Mouse (Mus musculus) liver, embryonic 12.5 days (tissue): Measurements from ENCODE around the gene Sorbs1. TPM values are rescaled to one million over a fixed set of nuclear protein-coding genes. Genes with fewer than 3 reads are reported as not detected.

ENCODE experiments used
- ATAC-seq: fragments of 200-750 bp; cut with Nextera tagmentation; 2 replicates; pipeline ENCODE4 v1.8.0; 2017; ENCODE audit warnings: moderate number of reproducible peaks, mild to moderate bottlenecking, moderate library complexity
- H3K27ac ChIP-seq: fragments of 300-500 bp; sonication (generic); 2 replicates; pipeline ENCODE4 v1.5.1; 2016; ENCODE audit warnings: mild to moderate bottlenecking
- H3K27me3 ChIP-seq: fragments of 300-500 bp; sonication (generic); replicated peaks from 2 replicates; pipeline ENCODE4 v1.6.1; 2016; ENCODE audit warnings: mild to moderate bottlenecking, moderate library complexity
- H3K36me3 ChIP-seq: fragments of 300-500 bp; sonication (generic); 2 replicates; pipeline ENCODE4 v1.6.1; 2016; ENCODE audit warnings: mild to moderate bottlenecking, moderate library complexity
- H3K4me1 ChIP-seq: fragments of 300-500 bp; sonication (generic); 2 replicates; pipeline ENCODE4 v1.6.1; 2016
- H3K4me2 ChIP-seq: fragments of 300-500 bp; sonication (generic); 2 replicates; pipeline ENCODE4 v1.6.1; 2016; ENCODE audit warnings: mild to moderate bottlenecking, moderate library complexity
- H3K4me3 ChIP-seq: fragments of 300-500 bp; sonication (generic); 2 replicates; pipeline ENCODE4 v1.5.1; 2016; ENCODE audit warnings: mild to moderate bottlenecking, moderate library complexity
- H3K9ac ChIP-seq: fragments of 300-500 bp; sonication (generic); 2 replicates; pipeline ENCODE4 v1.6.1; 2016; ENCODE audit warnings: mild to moderate bottlenecking, moderate library complexity
- H3K9me3 ChIP-seq: fragments of 300-500 bp; sonication (generic); replicated peaks from 2 replicates; pipeline ENCODE4 v1.6.1; 2016; ENCODE audit warnings: mild to moderate bottlenecking, moderate library complexity
- WGBS: fragments of 180-500 bp; shearing (Covaris S2); methylation state at CpG from one replicate; pipeline ENCODE4 v1.1.7; 2016; ENCODE audit not compliant: insufficient replicate concordance; 5-methylcytosine and 5-hydroxymethylcytosine counted together
- polyA plus RNA-seq: library from polyadenylated mRNA; unstranded; fragments of >200 nt; fragmentation: Nextera tagmentation; extraction: Ambion mirVana; gene quantifications from 2 replicates; pipeline ENCODE4 v1.2.1, GENCODE M21; 2016

Gene Sorbs1
- polyA plus RNA-seq, 1 experiment from 2014 or later, result 35.1 TPM

DNA sequence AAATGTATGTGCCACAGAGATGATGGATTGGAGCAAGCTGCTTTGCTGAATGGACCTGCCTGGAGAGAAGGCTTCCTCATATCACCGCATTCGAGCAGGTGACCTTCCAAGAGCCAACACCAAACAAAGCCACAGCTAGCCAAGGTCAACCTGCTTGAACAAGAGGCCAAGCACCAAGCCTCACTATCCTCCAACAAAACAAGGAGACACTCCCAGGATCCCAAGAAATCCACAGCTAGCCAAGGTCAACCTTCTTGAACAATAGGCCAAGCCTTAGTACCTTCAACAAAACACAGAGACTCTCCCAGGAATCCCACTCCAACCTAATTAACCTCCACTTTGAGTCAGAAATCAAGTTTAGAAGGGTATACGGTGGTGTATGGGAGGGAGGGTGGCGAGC is 59.5 kb downstream of the Sorbs1 start:
- ATAC-seq, result no peak
- peaks cover 25% of the 10 kb centered on the region for H3K36me3 ChIP-seq
- no peak overlapping the region for H3K27ac ChIP-seq
- H3K27me3 ChIP-seq, result no peaks in the 10 kb centered on the region
- H3K4me1 ChIP-seq, result peaks cover 7% of the 10 kb centered on the region; the same call in 1 of the 2 replicates
- H3K9ac ChIP-seq, result no peak overlapping the region
- 87% methylated on average over 4 of the region's 4 CpGs for WGBS
- peaks cover 7% of the 10 kb centered on the region; the same call in 1 of the 2 replicates for H3K9me3 ChIP-seq
- H3K4me3 ChIP-seq, result no peak overlapping the region
- no peak overlapping the region for H3K4me2 ChIP-seq

DNA sequence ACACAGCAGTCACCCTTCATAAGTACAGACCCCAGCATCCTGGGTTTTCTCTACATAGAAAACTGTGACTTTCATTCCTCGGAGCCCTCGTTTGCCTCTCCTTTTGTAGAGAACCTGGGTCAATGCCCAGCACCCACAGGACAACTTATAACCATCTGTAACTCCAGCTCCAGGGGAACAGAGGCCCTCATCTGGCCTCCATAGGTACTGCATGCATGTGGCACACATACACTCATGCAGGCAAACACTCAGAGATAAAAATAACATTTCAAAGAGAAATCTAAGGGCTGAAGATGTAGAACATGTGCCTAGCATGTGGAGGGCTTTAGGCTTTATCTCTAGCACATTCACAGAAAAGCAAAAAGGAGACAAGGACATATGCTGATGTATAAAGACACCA is 61.4 kb downstream of the Sorbs1 start:
- 70% methylated on average over 2 of the region's 2 CpGs for WGBS
- no peak for ATAC-seq
- peaks cover 7% of the 10 kb centered on the region; the same call in 1 of the 2 replicates for H3K9me3 ChIP-seq
- no peak overlapping the region for H3K27ac ChIP-seq
- H3K27me3 ChIP-seq, result no peaks in the 10 kb centered on the region
- peaks cover 28% of the 10 kb centered on the region for H3K36me3 ChIP-seq
- peaks cover 7% of the 10 kb centered on the region; the same call in 1 of the 2 replicates for H3K4me1 ChIP-seq
- H3K4me2 ChIP-seq, result no peak overlapping the region
- no peak overlapping the region for H3K9ac ChIP-seq
- H3K4me3 ChIP-seq, result no peak overlapping the region

DNA sequence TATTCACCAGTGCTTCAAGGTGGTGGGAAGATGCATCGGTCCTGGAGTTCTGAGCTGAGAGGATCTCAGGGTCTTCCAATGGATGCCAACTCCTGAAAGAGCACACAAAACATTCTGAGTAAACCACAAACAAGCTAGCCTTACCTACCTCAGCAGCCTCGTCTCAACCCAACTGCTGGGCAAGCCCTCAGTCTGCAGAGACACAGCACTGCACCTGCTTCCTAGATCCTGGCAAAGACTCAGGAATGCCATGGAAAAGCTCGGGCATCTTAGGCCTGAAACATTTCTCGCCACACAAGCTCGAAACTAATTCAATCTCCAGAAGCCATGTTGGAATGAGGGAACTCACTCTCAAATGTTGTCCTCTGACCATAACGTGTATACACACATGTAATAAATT is 62.3 kb downstream of the Sorbs1 start:
- no peaks in the 10 kb centered on the region for H3K27me3 ChIP-seq
- peaks cover 7% of the 10 kb centered on the region; the same call in 1 of the 2 replicates for H3K9me3 ChIP-seq
- no peak overlapping the region for H3K4me2 ChIP-seq
- H3K4me3 ChIP-seq, result no peak overlapping the region
- ATAC-seq, result no peak
- H3K4me1 ChIP-seq, result peaks cover 5% of the 10 kb centered on the region; the same call in 1 of the 2 replicates
- H3K9ac ChIP-seq, result no peak overlapping the region
- WGBS, result 80% methylated on average over 6 of the region's 6 CpGs
- no peak overlapping the region for H3K27ac ChIP-seq
- peaks cover 34% of the 10 kb centered on the region for H3K36me3 ChIP-seq

DNA sequence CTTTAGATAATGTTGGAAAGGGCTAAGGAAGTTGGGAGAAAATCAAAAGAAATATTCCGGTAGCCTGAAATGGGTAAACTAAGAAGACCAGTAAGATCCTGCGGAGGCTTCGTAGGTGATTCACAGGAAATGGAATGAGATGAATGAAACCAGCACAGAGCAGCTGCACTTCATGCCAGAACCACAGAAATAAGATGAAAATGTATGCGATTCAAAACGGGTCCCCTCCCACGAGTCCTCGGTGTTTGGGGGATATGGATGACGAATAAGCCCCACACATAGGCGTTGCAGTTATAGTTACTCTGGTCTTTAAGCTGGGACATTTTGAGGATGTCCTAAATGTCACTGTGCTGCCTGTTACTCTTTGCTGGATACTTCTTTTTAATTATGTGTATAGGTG is 67.1 kb downstream of the Sorbs1 start:
- Histone ChIP-seq H3K9me3 (no peaks in the 10 kb centered on the region), H3K36me3 (peaks cover 37% of the 10 kb centered on the region), H3K4me2 (no peak overlapping the region), H3K27me3 (no peaks in the 10 kb centered on the region), H3K27ac (no peak overlapping the region), H3K9ac (no peak overlapping the region), H3K4me1 (peaks cover 19% of the 10 kb centered on the region), H3K4me3 (no peak overlapping the region)
- no peak for ATAC-seq
- 92% methylated on average over 9 of the region's 9 CpGs for WGBS

DNA sequence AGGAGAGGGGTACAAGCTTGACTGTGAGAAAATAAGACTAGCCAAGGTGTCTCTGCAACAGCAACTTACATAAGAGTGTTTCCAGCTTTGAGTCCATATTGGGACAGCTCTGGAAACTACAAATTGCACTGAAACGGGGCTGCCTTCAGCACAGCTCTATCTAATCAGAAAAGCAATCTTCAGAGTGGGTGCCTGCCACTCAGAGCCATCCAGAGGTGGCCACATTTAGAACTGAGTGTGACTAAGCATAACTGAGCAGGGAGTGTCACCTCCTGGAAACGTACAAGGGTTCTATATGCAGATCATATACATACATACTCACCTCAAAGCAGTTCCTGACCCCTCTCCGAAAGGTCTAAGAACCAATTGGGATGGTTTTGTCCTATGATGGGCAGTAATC is 71.2 kb downstream of the Sorbs1 start:
- Histone ChIP-seq H3K36me3 (peaks cover 14% of the 10 kb centered on the region), H3K4me1 (peaks cover 35% of the 10 kb centered on the region), H3K27me3 (no peaks in the 10 kb centered on the region), H3K4me2 (peak overlapping the region; percentile 39), H3K27ac (no peak overlapping the region; the same call in 1 of the 2 replicates), H3K4me3 (no peak overlapping the region), H3K9me3 (no peaks in the 10 kb centered on the region), H3K9ac (no peak overlapping the region)
- peak; percentile 93 for ATAC-seq
- WGBS, result 31% methylated on average over 3 of the region's 3 CpGs

DNA sequence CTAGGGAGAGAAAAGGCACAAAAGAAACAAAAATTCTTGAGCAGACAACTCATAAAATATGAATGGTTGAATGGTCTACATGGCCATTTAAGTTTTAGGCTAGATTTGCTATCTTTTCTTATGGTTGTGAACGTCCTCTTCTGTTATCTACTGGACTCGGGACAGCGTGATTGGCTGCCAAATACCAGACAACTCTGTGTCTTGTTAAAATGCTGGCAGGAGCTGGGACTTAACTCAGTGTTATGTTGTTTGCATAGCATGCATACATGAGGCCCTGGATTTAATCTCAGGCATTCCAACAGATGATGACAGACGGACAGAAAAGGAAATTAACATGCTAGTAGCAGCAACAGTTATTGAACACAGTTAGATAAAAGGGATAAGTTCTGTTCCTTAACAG is 72.6 kb downstream of the Sorbs1 start:
- H3K27ac ChIP-seq, result no peak overlapping the region
- peaks cover 45% of the 10 kb centered on the region for H3K4me1 ChIP-seq
- peaks cover 5% of the 10 kb centered on the region for H3K36me3 ChIP-seq
- no peaks in the 10 kb centered on the region for H3K27me3 ChIP-seq
- WGBS, result 54% methylated on average over 4 of the region's 4 CpGs
- H3K4me3 ChIP-seq, result no peak overlapping the region
- no peak for ATAC-seq
- H3K9ac ChIP-seq, result no peak overlapping the region
- H3K4me2 ChIP-seq, result no peak overlapping the region
- no peaks in the 10 kb centered on the region for H3K9me3 ChIP-seq

- H3K4me2 ChIP-seq, result no peak overlapping the region
- H3K27me3 ChIP-seq, result no peaks in the 10 kb centered on the region
- WGBS, result 80% methylated on average over 10 of the region's 10 CpGs
- H3K9ac ChIP-seq, result no peak overlapping the region
- H3K9me3 ChIP-seq, result no peaks in the 10 kb centered on the region
- ATAC-seq, result no peak
- H3K27ac ChIP-seq, result no peak overlapping the region
- no peak overlapping the region for H3K4me3 ChIP-seq
- H3K4me1 ChIP-seq, result peaks cover 48% of the 10 kb centered on the region
- H3K36me3 ChIP-seq, result 0 out of 2 replicates have a peak, but pooled peaks cover 3% of the 10 kb centered on the region
Observed at GRCm38 (mm10) chr19:40438907-40439306, 74.7 kb downstream of the Sorbs1 start.

- no peak overlapping the region for H3K4me3 ChIP-seq
- H3K9ac ChIP-seq, result no peak overlapping the region
- H3K36me3 ChIP-seq, result no peaks in the 10 kb centered on the region
- H3K4me2 ChIP-seq, result peak overlapping the region; percentile 18; the same call in 1 of the 2 replicates
- H3K27me3 ChIP-seq, result no peaks in the 10 kb centered on the region
- ATAC-seq, result 0 out of 2 replicates have a peak, but pooled peaks have one; percentile 8
- 57% methylated on average over 9 of the region's 9 CpGs for WGBS
- H3K9me3 ChIP-seq, result no peaks in the 10 kb centered on the region
- peaks cover 35% of the 10 kb centered on the region for H3K4me1 ChIP-seq
- H3K27ac ChIP-seq, result no peak overlapping the region
Observed at GRCm38 (mm10) chr19:40437651-40438068, 75.9 kb downstream of the Sorbs1 start.

DNA sequence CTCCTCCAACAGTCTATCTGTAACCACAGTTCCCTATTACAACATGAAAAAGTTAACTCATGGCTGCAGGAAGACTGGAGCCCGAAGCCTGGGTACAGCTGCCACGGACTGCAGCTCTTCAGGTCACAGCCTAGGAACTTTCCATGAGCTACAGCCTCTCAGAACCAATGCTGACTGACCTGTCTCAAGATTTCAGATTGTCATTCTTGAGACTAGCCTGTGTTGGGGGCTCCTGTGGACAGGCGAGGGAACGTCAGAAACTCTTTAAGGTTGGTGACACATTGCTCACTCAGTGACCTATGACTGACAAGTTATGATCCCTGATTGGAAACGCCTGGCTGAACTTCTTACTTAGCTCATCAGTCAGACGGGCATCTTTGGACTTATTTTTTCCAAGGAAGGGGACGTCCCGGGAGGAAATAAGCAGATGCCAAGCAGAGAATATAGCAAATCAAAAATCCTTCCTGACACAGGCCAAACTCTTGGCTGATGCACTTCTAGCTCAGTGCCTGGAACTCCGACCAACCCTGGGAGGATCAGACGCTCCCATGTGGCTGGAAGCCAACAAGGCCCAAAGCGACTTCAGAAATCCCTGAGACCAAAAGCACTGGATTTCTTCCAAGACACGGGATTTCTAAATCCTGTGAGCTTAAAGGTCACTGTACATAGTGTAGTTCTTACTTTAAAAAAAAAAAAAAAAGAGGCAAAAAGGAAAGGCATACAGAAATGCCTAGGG is 76.9 kb downstream of the Sorbs1 start:
- Histone ChIP-seq H3K9ac (no peak overlapping the region), H3K9me3 (no peaks in the 10 kb centered on the region), H3K4me1 (peaks cover 28% of the 10 kb centered on the region), H3K4me2 (no peak overlapping the region), H3K27me3 (no peaks in the 10 kb centered on the region), H3K36me3 (no peaks in the 10 kb centered on the region), H3K4me3 (no peak overlapping the region), H3K27ac (no peak overlapping the region)
- ATAC-seq, result no peak
- 68% methylated on average over 12 of the region's 12 CpGs for WGBS

DNA sequence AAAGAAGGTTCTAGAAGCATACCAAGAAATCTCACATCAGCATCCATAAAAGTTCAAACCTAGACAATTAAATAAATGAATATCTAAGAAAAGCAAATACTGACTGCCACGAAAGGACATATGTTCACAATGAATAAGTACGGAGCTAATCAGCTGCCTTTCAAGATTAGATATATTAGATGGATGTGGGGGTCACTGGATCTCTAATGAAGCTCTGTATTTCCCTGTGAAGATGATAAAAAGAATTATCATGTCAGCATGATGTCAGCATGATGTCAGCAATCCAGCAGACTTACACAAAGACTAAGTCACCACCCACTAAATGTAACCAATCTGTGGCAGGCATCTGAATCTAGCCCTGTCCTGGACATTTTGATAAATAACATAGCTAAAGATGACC is 77.8 kb downstream of the Sorbs1 start:
- no peak for ATAC-seq
- no peaks in the 10 kb centered on the region for H3K9me3 ChIP-seq
- H3K4me1 ChIP-seq, result peaks cover 28% of the 10 kb centered on the region
- H3K4me3 ChIP-seq, result no peak overlapping the region
- H3K27ac ChIP-seq, result no peak overlapping the region
- no peaks in the 10 kb centered on the region for H3K27me3 ChIP-seq
- no peak overlapping the region for H3K4me2 ChIP-seq
- WGBS, result 75% methylated on average over 2 of the region's 2 CpGs
- H3K9ac ChIP-seq, result no peak overlapping the region
- no peaks in the 10 kb centered on the region for H3K36me3 ChIP-seq

- Histone ChIP-seq H3K9ac (no peak overlapping the region), H3K27ac (no peak overlapping the region), H3K4me2 (no peak overlapping the region), H3K4me1 (peaks cover 32% of the 10 kb centered on the region), H3K27me3 (no peaks in the 10 kb centered on the region), H3K9me3 (no peaks in the 10 kb centered on the region), H3K36me3 (no peaks in the 10 kb centered on the region), H3K4me3 (no peak overlapping the region)
- WGBS, result 81% methylated on average over 7 of the region's 7 CpGs
- no peak for ATAC-seq
Observed at GRCm38 (mm10) chr19:40435045-40435444, 78.5 kb downstream of the Sorbs1 start.

- H3K27me3 ChIP-seq, result no peaks in the 10 kb centered on the region
- no peak for ATAC-seq
Observed at GRCm38 (mm10) chr19:40434042-40434869, 79.3 kb downstream of the Sorbs1 start.

More at GRCm38 (mm10) chr19:40434042-40434869, 79.3 kb downstream of the Sorbs1 start:
- H3K9ac ChIP-seq, result no peak overlapping the region
- H3K4me1 ChIP-seq, result peaks cover 39% of the 10 kb centered on the region
- no peak overlapping the region for H3K4me3 ChIP-seq
- no peak overlapping the region for H3K4me2 ChIP-seq
- no peak overlapping the region for H3K27ac ChIP-seq
- H3K9me3 ChIP-seq, result no peaks in the 10 kb centered on the region
- 88% methylated on average over 10 of the region's 10 CpGs for WGBS
- no peaks in the 10 kb centered on the region for H3K36me3 ChIP-seq
